Mouse (Mus musculus) thymus, postnatal 14 days (tissue): ENCODE data around the gene Lrtm2.
"Not testable (repeated sequence)": the region's sequence is repeated elsewhere in the genome, so short reads cannot be mapped to it uniquely, and the experiment has no call there.

ENCODE experiments used
- DNase-seq: peaks from one replicate; pipeline ENCODE4 v3.0.0; 2021

Lrtm2 gene

DNA sequence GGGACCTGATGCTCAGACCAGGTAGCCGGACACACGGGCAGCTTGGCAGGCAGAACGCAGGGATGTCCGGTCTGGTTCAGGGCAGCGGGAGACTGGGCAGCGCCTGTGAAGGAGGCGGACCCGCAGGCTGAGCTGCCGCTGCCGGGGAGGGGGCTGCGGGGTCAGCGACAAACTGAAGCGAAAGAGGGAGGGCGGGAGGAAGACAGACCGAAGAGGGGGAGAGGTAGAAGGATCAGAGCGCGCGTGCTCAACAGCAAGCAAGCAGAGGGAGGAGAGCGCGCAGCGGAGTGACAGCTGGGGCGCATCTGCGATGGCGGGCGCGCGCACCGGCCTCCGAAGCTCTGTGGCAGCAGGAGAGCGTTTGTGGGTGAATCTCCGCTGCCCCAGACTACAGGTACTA is at the start of gene Lrtm2:
Gene Lrtm2, minus strand, starts transcription at position 261 of the 400 bp plus-strand sequence.
- peak; percentile 83 for DNase-seq

- no peak for DNase-seq
Measured at GRCm38 (mm10) chr6:119378631-119379030, 48.1 kb upstream of the Lrtm2 start.

GRCm38 (mm10) chr6:119377613-119378012 is 47.0 kb upstream of the Lrtm2 start:
- no peak for DNase-seq

DNA sequence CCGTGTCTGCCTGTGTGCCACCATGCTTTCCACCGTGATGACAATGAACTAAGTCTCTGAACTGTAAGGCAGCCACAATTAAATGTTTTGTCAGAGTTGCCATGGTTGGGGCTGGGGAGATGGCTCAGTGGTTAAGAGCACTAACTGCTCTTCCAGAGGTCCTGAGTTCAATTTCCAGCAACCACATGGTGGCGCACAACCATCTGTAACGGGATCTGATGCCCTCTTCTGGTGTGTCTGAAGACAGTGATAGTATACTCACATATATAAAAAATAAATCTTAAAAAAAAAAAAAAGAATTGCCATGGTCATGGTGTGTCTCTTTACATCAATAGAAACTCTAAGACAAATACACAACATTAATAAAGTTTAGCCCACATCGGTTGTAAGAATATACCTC is 44.5 kb upstream of the Lrtm2 start:
- no peak for DNase-seq

- no peak for DNase-seq
Measured at GRCm38 (mm10) chr6:119373000-119373705, 42.6 kb upstream of the Lrtm2 start.

GRCm38 (mm10) chr6:119372237-119372636 is 41.7 kb upstream of the Lrtm2 start:
- DNase-seq = no peak

GRCm38 (mm10) chr6:119371624-119372023 is 41.1 kb upstream of the Lrtm2 start:
- DNase-seq = no peak

GRCm38 (mm10) chr6:119367382-119367781 is 36.8 kb upstream of the Lrtm2 start:
- DNase-seq = no peak

GRCm38 (mm10) chr6:119366800-119367199 is 36.2 kb upstream of the Lrtm2 start:
- DNase-seq = not testable (repeated sequence)

GRCm38 (mm10) chr6:119363593-119363992 is 33.0 kb upstream of the Lrtm2 start:
- DNase-seq = no peak

DNA sequence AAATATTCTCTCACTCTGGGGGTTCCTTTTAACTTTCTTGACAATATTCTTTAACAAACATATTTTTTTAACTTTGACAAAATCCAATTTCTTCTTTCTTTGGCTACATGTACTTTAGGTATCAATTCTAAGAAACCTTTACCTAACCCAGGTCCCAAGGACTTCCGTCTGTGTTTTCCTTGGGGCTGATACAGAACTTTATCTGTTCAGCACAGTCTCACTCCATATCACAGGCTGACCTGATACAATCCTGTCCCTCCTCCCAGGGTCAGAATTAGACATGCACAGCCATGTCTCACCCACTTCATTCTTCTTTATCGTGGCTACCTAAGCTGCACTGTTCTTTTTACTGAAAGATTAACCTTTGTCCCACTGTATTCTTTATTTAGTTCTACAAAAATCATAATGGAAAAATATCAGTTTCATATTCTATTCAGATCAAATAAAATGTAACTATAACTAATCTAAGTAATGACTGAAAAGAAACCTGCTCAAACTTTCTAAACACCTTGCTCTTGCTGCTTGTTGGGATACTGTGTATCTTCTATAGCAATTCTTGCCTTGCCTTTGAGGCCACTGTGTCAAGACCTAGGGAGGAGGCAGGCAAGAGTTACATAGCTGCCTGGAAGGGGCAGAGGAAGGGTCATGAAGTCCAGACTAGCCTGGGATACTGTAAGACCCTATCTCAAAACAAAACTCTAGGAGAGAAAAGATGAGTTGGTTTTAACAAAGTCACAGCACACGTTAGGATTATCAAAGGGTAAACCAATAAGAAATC is 30.5 kb upstream of the Lrtm2 start:
- no peak for DNase-seq

- DNase-seq = not testable (repeated sequence)
Measured at GRCm38 (mm10) chr6:119360250-119360649, 29.7 kb upstream of the Lrtm2 start.

- no peak for DNase-seq
Measured at GRCm38 (mm10) chr6:119358020-119358571, 27.5 kb upstream of the Lrtm2 start.

DNA sequence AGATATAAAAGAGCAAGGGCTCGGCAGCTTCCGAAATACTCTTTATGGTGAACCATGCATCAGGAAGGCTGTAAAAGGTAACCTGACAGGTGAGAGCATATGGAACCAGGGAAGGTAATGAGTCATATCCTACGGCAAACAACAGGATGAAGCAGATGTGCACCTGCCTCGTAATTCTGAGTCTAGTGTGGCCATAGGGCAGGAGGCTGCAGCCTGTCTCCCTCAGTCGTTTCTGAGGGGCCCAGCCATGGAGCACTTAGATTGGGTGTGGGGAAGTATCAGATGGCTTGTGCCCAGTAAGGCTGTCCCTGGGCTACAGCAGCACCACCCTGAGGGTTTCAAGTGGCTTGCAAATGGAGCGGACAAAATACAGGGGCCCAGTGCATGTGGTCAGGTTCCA is 21.9 kb upstream of the Lrtm2 start:
- DNase-seq = no peak

- DNase-seq = no peak
Measured at GRCm38 (mm10) chr6:119351656-119352055, 21.1 kb upstream of the Lrtm2 start.

- no peak for DNase-seq
Measured at GRCm38 (mm10) chr6:119350703-119351198, 20.2 kb upstream of the Lrtm2 start.

DNA sequence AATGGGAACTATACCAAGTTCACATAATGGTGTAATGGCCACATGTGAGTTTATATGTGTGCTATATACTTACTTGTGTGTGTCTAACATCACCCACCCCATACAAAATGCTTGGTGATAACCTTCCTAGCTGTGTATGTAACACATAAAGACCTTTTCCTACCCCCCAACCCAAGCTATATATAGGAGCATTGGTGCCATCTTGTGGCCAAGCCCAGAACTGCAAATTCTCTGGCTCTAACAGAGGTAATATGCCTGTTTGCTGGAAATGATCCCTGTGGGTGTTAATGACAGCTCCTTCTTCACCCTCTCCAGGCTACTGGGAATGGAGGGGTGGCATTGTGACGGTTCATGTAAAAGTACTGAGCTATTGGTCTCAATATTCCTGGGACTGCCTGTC is 17.7 kb upstream of the Lrtm2 start:
- DNase-seq = peak; percentile 86

DNA sequence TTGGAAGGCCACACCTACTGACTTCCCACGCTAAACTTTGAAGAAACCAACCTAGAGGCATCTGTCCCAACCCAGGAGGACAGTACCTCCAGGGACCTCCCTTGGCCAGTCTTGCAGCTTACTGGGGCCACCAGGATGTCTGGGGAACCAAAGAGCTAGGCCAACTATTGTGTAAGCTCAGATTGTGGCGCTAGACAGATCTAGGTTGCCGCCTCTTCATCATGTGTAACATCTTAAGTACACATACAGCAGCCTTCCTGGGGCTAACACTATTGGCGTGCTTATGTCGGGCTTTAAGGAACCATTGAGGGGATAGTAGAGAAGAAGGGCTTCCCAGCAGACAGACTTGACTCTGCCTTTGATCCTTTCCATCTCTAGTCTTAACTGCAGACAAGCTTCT is 17.2 kb upstream of the Lrtm2 start:
- DNase-seq = no peak

- peak; percentile 39 for DNase-seq
Measured at GRCm38 (mm10) chr6:119346257-119346656, 15.7 kb upstream of the Lrtm2 start.

- no peak for DNase-seq
Measured at GRCm38 (mm10) chr6:119341409-119341808, 10.8 kb upstream of the Lrtm2 start.

- DNase-seq = no peak
Measured at GRCm38 (mm10) chr6:119338121-119338912, 7.8 kb upstream of the Lrtm2 start.

DNA sequence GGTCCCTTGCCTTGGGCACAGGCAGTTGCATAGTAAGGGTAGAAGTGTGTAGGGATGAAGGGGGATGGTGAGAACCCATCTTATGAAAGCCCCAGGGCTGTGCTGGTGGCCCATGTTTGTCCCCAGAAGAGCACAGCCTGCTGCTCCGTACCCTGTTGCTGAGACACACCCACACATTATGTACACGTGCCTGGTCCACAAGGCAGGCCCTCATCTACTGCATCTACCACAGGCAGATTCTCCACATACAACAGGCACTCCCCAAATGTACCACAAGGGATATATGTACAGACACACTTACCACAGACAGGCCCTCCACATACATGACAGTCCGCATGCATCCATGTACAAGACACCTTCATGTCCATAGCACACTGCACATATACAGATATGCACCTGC is 6.7 kb upstream of the Lrtm2 start:
- no peak for DNase-seq

DNA sequence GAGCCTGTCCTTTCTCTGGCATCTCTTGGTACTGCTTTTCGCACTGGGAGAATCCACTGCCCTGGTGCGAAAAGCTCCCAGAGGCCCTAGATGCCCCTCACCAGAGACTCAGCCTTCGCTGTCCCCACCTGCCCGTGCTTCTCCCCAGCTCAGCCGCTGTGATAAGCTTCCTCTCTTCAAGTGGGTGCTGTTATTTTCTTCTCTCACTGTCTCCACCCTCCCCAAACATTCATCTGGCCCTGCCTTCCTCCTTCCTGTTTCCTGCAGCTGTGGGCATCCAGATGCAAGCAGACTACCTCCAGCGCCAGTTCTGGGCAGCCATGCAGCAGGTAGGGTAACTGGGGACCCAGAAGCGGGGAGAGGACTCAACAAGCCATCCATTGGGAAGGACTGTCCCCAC is 5.6 kb upstream of the Lrtm2 start:
- DNase-seq = peak; percentile 82
